Mouse (Mus musculus) small intestine, adult 2 months (tissue): ENCODE measurements around the gene Frrs1. TPM values are rescaled to one million over a fixed set of nuclear protein-coding genes. Genes with fewer than 3 reads are reported as not detected.

Source experiments
- H3K27ac ChIP-seq: fragments of 200-500 bp; 2 replicates; pipeline ENCODE4 v1.5.1; 2012; ENCODE audit warnings: low read depth, low read length, control low read depth, inconsistent platforms; ENCODE audit not compliant: insufficient read depth
- H3K27me3 ChIP-seq: fragments of 200-500 bp; 2 replicates; pipeline ENCODE4 v1.6.1; 2012; ENCODE audit warnings: mild to moderate bottlenecking, moderate library complexity, low read length, inconsistent platforms; ENCODE audit not compliant: control insufficient read depth, insufficient read depth
- H3K36me3 ChIP-seq: fragments of 200-500 bp; 2 replicates; pipeline ENCODE4 v1.6.1; 2012; ENCODE audit warnings: mild to moderate bottlenecking, low read length, control low read depth, inconsistent platforms; ENCODE audit not compliant: control insufficient read depth, insufficient read depth
- H3K4me1 ChIP-seq: fragments of 200-500 bp; 2 replicates; pipeline ENCODE4 v1.6.1; 2012; ENCODE audit warnings: low read length, inconsistent platforms, mixed read lengths; ENCODE audit not compliant: control insufficient read depth, insufficient read depth, insufficient read length
- H3K4me3 ChIP-seq: fragments of 200-500 bp; 2 replicates; pipeline ENCODE4 v1.5.1; 2012; ENCODE audit warnings: low read depth, mild to moderate bottlenecking, control low read depth, inconsistent platforms, low read length, moderate library complexity
- CTCF ChIP-seq: fragments of 200-500 bp; IDR thresholded peaks from 2 replicates; pipeline ENCODE4 v1.5.1; 2012; ENCODE audit warnings: low read depth, mild to moderate bottlenecking, control low read depth, inconsistent platforms, low read length, moderate library complexity, mixed read lengths; ENCODE audit not compliant: insufficient replicate concordance, insufficient read length; ENCODE audit errors: extremely low read depth
- POLR2A ChIP-seq: fragments of 200-500 bp; IDR thresholded peaks from 2 replicates; pipeline ENCODE4 v1.6.1; 2012; ENCODE audit warnings: low read depth, mild to moderate bottlenecking, control low read depth, inconsistent platforms, low read length, moderate library complexity
- WGBS: fragments of 180-500 bp; shearing (Covaris S2); methylation state at CpG from one replicate; pipeline ENCODE4 v1.1.7; 2018; 5-methylcytosine and 5-hydroxymethylcytosine counted together
- polyA plus RNA-seq: library from polyadenylated mRNA; depleted of rRNA; stranded (reverse); fragments of >200 nt; gene quantifications from 2 replicates; pipeline ENCODE4 v1.2.3, GENCODE M21; 2012; rRNA removed

Gene Frrs1
- polyA plus RNA-seq, 1 experiment, result 19.5 TPM

GRCm38 (mm10) chr3:116950665-116951115 is 91.4 kb downstream of the Frrs1 start:
- Histone ChIP-seq H3K4me3 (no peak overlapping the region), H3K27me3 (no peaks in the 10 kb centered on the region), H3K36me3 (no peaks in the 10 kb centered on the region), H3K4me1 (no peaks in the 10 kb centered on the region), H3K27ac (no peak overlapping the region)
- WGBS, result 53% methylated on average over 6 of the region's 6 CpGs
- no peak for TF ChIP-seq POLR2A
- no peak for TF ChIP-seq CTCF

GRCm38 (mm10) chr3:116951489-116951888 is 92.2 kb downstream of the Frrs1 start:
- Histone ChIP-seq H3K27ac (no peak overlapping the region), H3K27me3 (no peaks in the 10 kb centered on the region), H3K36me3 (no peaks in the 10 kb centered on the region), H3K4me3 (no peak overlapping the region), H3K4me1 (no peaks in the 10 kb centered on the region)
- WGBS, result 70% methylated on average over 3 of the region's 3 CpGs
- no peak for TF ChIP-seq CTCF
- no peak for TF ChIP-seq POLR2A

GRCm38 (mm10) chr3:116952242-116952899 is 93.1 kb downstream of the Frrs1 start:
- H3K4me3 ChIP-seq, result no peak overlapping the region
- no peaks in the 10 kb centered on the region for H3K36me3 ChIP-seq
- no peak overlapping the region for H3K27ac ChIP-seq
- 62% methylated on average over 8 of the region's 8 CpGs for WGBS
- H3K27me3 ChIP-seq, result no peaks in the 10 kb centered on the region
- no peaks in the 10 kb centered on the region for H3K4me1 ChIP-seq
- no peak for TF ChIP-seq POLR2A

GRCm38 (mm10) chr3:116953366-116953765 is 94.1 kb downstream of the Frrs1 start:
- TF ChIP-seq CTCF (no peak), POLR2A (no peak)
- Histone ChIP-seq H3K4me3 (no peak overlapping the region), H3K27me3 (no peaks in the 10 kb centered on the region), H3K27ac (no peak overlapping the region), H3K4me1 (no peaks in the 10 kb centered on the region), H3K36me3 (no peaks in the 10 kb centered on the region)
- 86% methylated on average over 6 of the region's 6 CpGs for WGBS

GRCm38 (mm10) chr3:116955061-116955460 is 95.8 kb downstream of the Frrs1 start:
- WGBS, result 66% methylated on average over 6 of the region's 6 CpGs
- no peaks in the 10 kb centered on the region for H3K36me3 ChIP-seq
- H3K4me3 ChIP-seq, result no peak overlapping the region
- no peak overlapping the region for H3K27ac ChIP-seq
- TF ChIP-seq POLR2A (no peak), CTCF (no peak)
- H3K27me3 ChIP-seq, result no peaks in the 10 kb centered on the region
- no peaks in the 10 kb centered on the region for H3K4me1 ChIP-seq

Other genes starting within 250 kb of the Frrs1 start
- 0.58 and 1.2 TPM in 2 replicates for gene Trmt13, start 244.9 kb upstream of the Frrs1 start, polyA plus RNA-seq
- gene Mfsd14a, start 196.8 kb upstream of the Frrs1 start, polyA plus RNA-seq, result 4.0 and 6.7 TPM in 2 replicates
- not detected in 2 replicates for gene Gm43191, start 178.2 kb upstream of the Frrs1 start, polyA plus RNA-seq
- 18.3 and 22.3 TPM in 2 replicates for gene Slc35a3, start 146.6 kb upstream of the Frrs1 start, polyA plus RNA-seq
- 1.6 and 1.9 TPM in 2 replicates for gene Agl, start 51.3 kb upstream of the Frrs1 start, polyA plus RNA-seq
- gene 4930455H04Rik, start 108.8 kb downstream of the Frrs1 start, polyA plus RNA-seq, result not detected in 2 replicates
- gene Palmd, start 109.5 kb downstream of the Frrs1 start, polyA plus RNA-seq, result 0.11 and 0.38 TPM in 2 replicates